24 mouse cellular contexts compared by ENCODE assay signal in genomic region chr1:7414444-7414843, GRCm38 (mm10).
"Had no signal": no experiment of that assay in that cellular context is flagged by ENCODE, and none has a peak within 500 bp of the region (broad histone marks: within the 10 kb centered on the region; RNA-seq: fewer than 3 reads in every experiment).

No protein-coding gene starts in this region.

- DNase-seq: gastrocnemius, postnatal 14 days; gastrocnemius, postnatal 36 days; heart, adult 11 months; heart, adult 2 months; heart, postnatal 14 days; heart, postnatal 36 days; kidney, adult 18-20 months; kidney, adult 8-10 months; kidney, postnatal 10 days; kidney, postnatal 25 days; kidney, postnatal 4 days; liver; liver, embryonic 13.5 days had no signal

- H3K4me2 ChIP-seq: heart, embryonic 11.5 days; heart, embryonic 13.5 days; heart, embryonic 15.5 days; hindbrain, embryonic 13.5 days; hindbrain, embryonic 15.5 days; limb, embryonic 12.5 days; liver, embryonic 11.5 days; liver, embryonic 13.5 days had no signal

- H3K9ac ChIP-seq: heart, embryonic 13.5 days; heart, embryonic 15.5 days; hindbrain, embryonic 13.5 days; hindbrain, embryonic 15.5 days; limb, embryonic 12.5 days; liver, embryonic 13.5 days had no signal

- H3K4me3 ChIP-seq: heart, adult 2 months; heart, embryonic 13.5 days; heart, embryonic 15.5 days; hindbrain, embryonic 13.5 days; hindbrain, embryonic 15.5 days; layer of hippocampus, adult 2 months; left cerebral cortex, adult 2 months; limb, embryonic 10.5 days; limb, embryonic 12.5 days; liver, embryonic 13.5 days had no signal

- ATAC-seq: hindbrain, postnatal 0 days had no signal

- H3K4me1 ChIP-seq: heart, embryonic 13.5 days; heart, embryonic 15.5 days; hindbrain, embryonic 13.5 days; hindbrain, embryonic 15.5 days; limb, embryonic 10.5 days; limb, embryonic 12.5 days; liver, embryonic 13.5 days had no signal

- H3K27me3 ChIP-seq: heart, embryonic 13.5 days; heart, embryonic 15.5 days; hindbrain, embryonic 13.5 days; hindbrain, embryonic 15.5 days; limb, embryonic 12.5 days; liver, embryonic 13.5 days had no signal

- H3K27ac ChIP-seq: heart, adult 2 months; heart, embryonic 13.5 days; heart, embryonic 15.5 days; hindbrain, embryonic 13.5 days; hindbrain, embryonic 15.5 days; hindbrain, postnatal 0 days; layer of hippocampus, adult 2 months; left cerebral cortex, adult 2 months; limb, embryonic 10.5 days; limb, embryonic 12.5 days; liver, embryonic 13.5 days had no signal

- H3K36me3 ChIP-seq: heart, embryonic 13.5 days; heart, embryonic 15.5 days; hindbrain, embryonic 13.5 days; hindbrain, embryonic 15.5 days; limb, embryonic 10.5 days; limb, embryonic 12.5 days; liver, embryonic 13.5 days had no signal

- H3K9me3 ChIP-seq: heart, embryonic 13.5 days; heart, embryonic 15.5 days; hindbrain, embryonic 13.5 days; hindbrain, embryonic 15.5 days; limb, embryonic 10.5 days; limb, embryonic 12.5 days; liver, embryonic 13.5 days had no signal
